Mouse (Mus musculus): ENCODE measurements around the gene Olfr520. TPM values are rescaled to one million over a fixed set of nuclear protein-coding genes. Genes with fewer than 3 reads are reported as not detected.

Gene Olfr520
- polyA plus RNA-seq, 1 experiment from 2014 or later = not detected

- Histone ChIP-seq H3K9me3 (ENCODE audit: control insufficient read depth) (no peaks in the 10 kb centered on the region), H3K4me2 (replicated peaks; ENCODE audit: low read depth) (no peak overlapping the region), H3K4me1 (replicated peaks; ENCODE audit: control insufficient read depth, insufficient read depth, low read length) (peaks cover 12% of the 10 kb centered on the region; the same call in 1 of the 2 replicates), H3K27ac (ENCODE audit: low read depth, low read length) (no peak overlapping the region), H3K9ac (ENCODE audit: low read depth, low read length) (no peak overlapping the region), H3K4me3 (ENCODE audit: low read depth, low read length) (no peak overlapping the region), H3K36me3 (ENCODE audit: control insufficient read depth, insufficient read depth) (no peaks in the 10 kb centered on the region; the same call in 1 of the 2 replicates), H3K27me3 (replicated peaks; ENCODE audit: control insufficient read depth, insufficient read depth, low read length) (0 out of 2 replicates have a peak, but pooled peaks cover 7% of the 10 kb centered on the region)
- TF ChIP-seq CTCF (IDR thresholded peaks at IDR 0.05; ENCODE audit: low read depth) = no peak
- WGBS = 88% methylated on average over 6 of the region's 6 CpGs
- no peak for ATAC-seq
Observed at GRCm38 (mm10) chr7:99707671-99708070, 22.4 kb upstream of the Olfr520 start.

DNA sequence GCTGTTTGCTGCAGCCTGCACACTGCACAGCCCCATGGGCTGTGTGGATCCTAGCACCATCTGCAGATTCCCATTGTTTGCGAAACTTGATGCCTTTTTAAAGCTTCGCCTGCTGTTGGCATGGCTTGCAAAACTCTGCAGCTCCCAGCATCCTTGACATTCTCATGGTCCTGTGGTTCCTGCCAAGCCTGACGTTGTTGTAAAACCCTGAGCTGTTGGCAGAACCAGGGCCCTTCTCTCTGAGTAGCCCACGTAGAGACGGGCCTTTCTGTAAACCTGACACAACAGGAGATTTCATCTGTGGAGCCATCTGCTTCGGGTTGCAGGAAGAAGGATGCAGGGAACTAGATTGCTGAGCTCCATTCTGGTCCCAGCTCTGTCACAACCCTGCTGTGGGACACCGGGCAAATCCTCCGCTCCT lies 21.8 kb upstream of the Olfr520 start:
- H3K4me3 ChIP-seq (ENCODE audit: low read depth, low read length) = no peak overlapping the region
- no peak overlapping the region for H3K27ac ChIP-seq (ENCODE audit: low read depth, low read length)
- no peak for ATAC-seq
- H3K9ac ChIP-seq (ENCODE audit: low read depth, low read length) = no peak overlapping the region
- no peak overlapping the region for H3K4me2 ChIP-seq (replicated peaks; ENCODE audit: low read depth)
- no peaks in the 10 kb centered on the region for H3K9me3 ChIP-seq (ENCODE audit: control insufficient read depth)
- peaks cover 12% of the 10 kb centered on the region; the same call in 1 of the 2 replicates for H3K4me1 ChIP-seq (replicated peaks; ENCODE audit: control insufficient read depth, insufficient read depth, low read length)
- no peaks in the 10 kb centered on the region for H3K36me3 ChIP-seq (ENCODE audit: control insufficient read depth, insufficient read depth)
- no peak for TF ChIP-seq CTCF (IDR thresholded peaks at IDR 0.05; ENCODE audit: low read depth)
- 76% methylated on average over 8 of the region's 8 CpGs for WGBS
- H3K27me3 ChIP-seq (replicated peaks; ENCODE audit: control insufficient read depth, insufficient read depth, low read length) = 0 out of 2 replicates have a peak, but pooled peaks cover 7% of the 10 kb centered on the region

- Histone ChIP-seq H3K27me3 (replicated peaks; ENCODE audit: control insufficient read depth, insufficient read depth, low read length) (0 out of 2 replicates have a peak, but pooled peaks cover 7% of the 10 kb centered on the region), H3K27ac (ENCODE audit: low read depth, low read length) (no peak overlapping the region), H3K9me3 (ENCODE audit: control insufficient read depth) (no peaks in the 10 kb centered on the region), H3K4me2 (replicated peaks; ENCODE audit: low read depth) (no peak overlapping the region), H3K9ac (ENCODE audit: low read depth, low read length) (no peak overlapping the region), H3K4me3 (ENCODE audit: low read depth, low read length) (no peak overlapping the region), H3K36me3 (ENCODE audit: control insufficient read depth, insufficient read depth) (no peaks in the 10 kb centered on the region), H3K4me1 (replicated peaks; ENCODE audit: control insufficient read depth, insufficient read depth, low read length) (peaks cover 12% of the 10 kb centered on the region; the same call in 1 of the 2 replicates)
- WGBS = 79% methylated on average over 5 of the region's 5 CpGs
- TF ChIP-seq CTCF (IDR thresholded peaks at IDR 0.05; ENCODE audit: low read depth) = no peak
- ATAC-seq = no peak
Observed at GRCm38 (mm10) chr7:99708750-99709149, 21.3 kb upstream of the Olfr520 start.

DNA sequence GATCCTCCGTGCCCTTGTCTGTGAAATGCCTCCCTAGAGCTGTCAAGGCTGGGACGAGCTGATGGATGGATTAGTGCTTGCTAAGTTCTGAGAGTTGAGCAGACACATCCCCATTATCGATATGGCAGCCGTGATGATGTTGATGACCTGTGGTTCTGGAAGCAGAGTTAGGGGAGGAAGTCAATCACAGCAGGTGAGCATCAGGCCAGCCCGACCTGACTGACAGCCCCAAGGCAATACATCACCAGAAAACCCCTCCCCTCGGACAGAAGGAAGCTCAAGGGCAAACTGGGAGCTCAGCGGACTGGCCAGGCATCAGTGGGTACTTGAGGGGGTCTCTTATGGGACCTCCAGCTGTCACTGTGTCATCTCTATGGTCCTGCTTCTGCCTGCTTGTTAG lies 20.1 kb upstream of the Olfr520 start:
- H3K9me3 ChIP-seq (ENCODE audit: control insufficient read depth) = no peaks in the 10 kb centered on the region
- H3K4me1 ChIP-seq (replicated peaks; ENCODE audit: control insufficient read depth, insufficient read depth, low read length) = peaks cover 13% of the 10 kb centered on the region
- no peak overlapping the region for H3K9ac ChIP-seq (ENCODE audit: low read depth, low read length)
- WGBS = 68% methylated on average over 7 of the region's 7 CpGs
- H3K27me3 ChIP-seq (replicated peaks; ENCODE audit: control insufficient read depth, insufficient read depth, low read length) = 0 out of 2 replicates have a peak, but pooled peaks cover 7% of the 10 kb centered on the region
- no peaks in the 10 kb centered on the region for H3K36me3 ChIP-seq (ENCODE audit: control insufficient read depth, insufficient read depth)
- TF ChIP-seq CTCF (IDR thresholded peaks at IDR 0.05; ENCODE audit: low read depth) = no peak
- H3K27ac ChIP-seq (ENCODE audit: low read depth, low read length) = no peak overlapping the region
- no peak overlapping the region for H3K4me3 ChIP-seq (ENCODE audit: low read depth, low read length)
- no peak overlapping the region for H3K4me2 ChIP-seq (replicated peaks; ENCODE audit: low read depth)
- ATAC-seq = no peak

DNA sequence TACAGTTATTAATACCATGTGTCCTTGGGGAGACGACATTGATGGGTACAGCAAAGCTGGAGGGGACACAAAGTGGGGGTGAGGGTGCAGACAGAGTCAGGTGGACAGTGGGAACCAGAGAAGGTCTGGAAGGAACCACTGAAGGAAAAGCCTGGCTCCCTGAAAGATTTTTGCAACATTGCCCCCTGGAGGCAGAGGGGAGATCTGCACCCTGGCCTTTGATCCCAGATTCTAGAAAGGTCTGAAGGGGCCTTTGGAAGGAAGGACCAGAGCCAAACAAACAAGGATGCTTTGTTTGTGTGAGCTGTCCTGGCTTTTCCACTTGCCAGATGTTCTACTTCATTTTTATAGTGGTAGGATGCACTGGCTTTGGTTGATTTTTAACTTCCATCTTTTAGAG lies 19.6 kb upstream of the Olfr520 start:
- no peak overlapping the region for H3K4me2 ChIP-seq (replicated peaks; ENCODE audit: low read depth)
- H3K27me3 ChIP-seq (replicated peaks; ENCODE audit: control insufficient read depth, insufficient read depth, low read length) = 0 out of 2 replicates have a peak, but pooled peaks cover 7% of the 10 kb centered on the region
- ATAC-seq = no peak
- H3K4me1 ChIP-seq (replicated peaks; ENCODE audit: control insufficient read depth, insufficient read depth, low read length) = peaks cover 17% of the 10 kb centered on the region
- no peak overlapping the region for H3K4me3 ChIP-seq (ENCODE audit: low read depth, low read length)
- TF ChIP-seq CTCF (IDR thresholded peaks at IDR 0.05; ENCODE audit: low read depth) = peak; percentile 86
- H3K9me3 ChIP-seq (ENCODE audit: control insufficient read depth) = no peaks in the 10 kb centered on the region
- H3K9ac ChIP-seq (ENCODE audit: low read depth, low read length) = no peak overlapping the region
- no peaks in the 10 kb centered on the region for H3K36me3 ChIP-seq (ENCODE audit: control insufficient read depth, insufficient read depth)
- WGBS = 25% methylated on average over 1 of the region's 1 CpGs
- no peak overlapping the region for H3K27ac ChIP-seq (ENCODE audit: low read depth, low read length)

DNA sequence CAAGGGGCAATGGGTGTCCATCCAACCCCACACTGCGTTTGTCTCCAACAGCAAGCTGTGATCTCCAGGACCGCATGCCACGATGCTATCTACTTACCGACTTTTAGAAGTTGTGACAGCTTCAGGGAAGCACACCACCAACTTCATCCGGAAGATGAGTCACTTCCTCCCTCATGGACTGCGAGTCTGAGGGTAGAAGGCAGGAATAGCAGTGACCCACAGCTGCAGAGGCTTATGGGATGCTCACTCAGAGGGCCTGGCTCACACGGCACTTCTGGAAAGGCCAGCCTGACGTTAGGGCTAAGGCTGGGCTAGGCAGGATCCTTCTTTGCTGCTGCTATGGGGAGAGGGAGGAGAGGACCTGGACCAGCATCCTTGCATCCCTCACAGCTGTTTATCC lies 18.9 kb upstream of the Olfr520 start, which contains the start of gene Slco2b1:
TSS of gene Slco2b1 (minus strand) at position 175 of the 400 bp plus-strand sequence.
- Histone ChIP-seq H3K4me2 (replicated peaks; ENCODE audit: low read depth) (no peak within 1 kb of the TSS), H3K36me3 (ENCODE audit: control insufficient read depth, insufficient read depth) (no peaks in the 10 kb centered on the region), H3K9ac (ENCODE audit: low read depth, low read length) (no peak within 1 kb of the TSS), H3K4me3 (ENCODE audit: low read depth, low read length) (no peak within 1 kb of the TSS), H3K27ac (ENCODE audit: low read depth, low read length) (no peak within 1 kb of the TSS), H3K4me1 (replicated peaks; ENCODE audit: control insufficient read depth, insufficient read depth, low read length) (peaks cover 17% of the 10 kb centered on the region), H3K27me3 (replicated peaks; ENCODE audit: control insufficient read depth, insufficient read depth, low read length) (0 out of 2 replicates have a peak, but pooled peaks cover 7% of the 10 kb centered on the region), H3K9me3 (ENCODE audit: control insufficient read depth) (no peaks in the 10 kb centered on the region)
- ATAC-seq = no peak
- WGBS = 80% methylated on average over 8 of the region's 8 CpGs
- TF ChIP-seq CTCF (IDR thresholded peaks at IDR 0.05; ENCODE audit: low read depth) = no peak

Measured in intestine, postnatal 0 days (tissue).